Mouse (Mus musculus): ENCODE measurements at regions not wholly inside any gene's neighbourhood (a gene's known extent, or its start where the extent isn't known, plus 50 kb on each side); places are given as distances from the start of the nearest gene placed in this dataset.

GRCm38 (mm10) chr9:94449911-94450310, 88.0 kb downstream of the 1190002N15Rik start:
- TF ChIP-seq POLR2A (IDR thresholded peaks at IDR 0.05; ENCODE audit: insufficient read length, low read depth) (no peak), MAX (IDR thresholded peaks at IDR 0.05; ENCODE audit: low read depth) (no peak), E2F4 (IDR thresholded peaks at IDR 0.05; ENCODE audit: insufficient read depth) (no peak), POLR2AphosphoS2 (IDR thresholded peaks at IDR 0.05; ENCODE audit: insufficient read length, low read depth) (no peak)
